Mouse (Mus musculus): ENCODE data around the gene Sec61a1. TPM values are rescaled to one million over a fixed set of nuclear protein-coding genes. Genes with fewer than 3 reads are reported as not detected.

The Sec61a1 gene
- polyA plus RNA-seq (2014; fragmentation: Nextera tagmentation; extraction: Ambion mirVana): 132 and 245 TPM in 2 replicates

- Histone ChIP-seq H3K36me3 (ENCODE audit: control insufficient read depth, insufficient read depth, low read length) (peaks cover 31% of the 10 kb centered on the region), H3K27me3 (ENCODE audit: control insufficient read depth, insufficient read depth, low read length) (no peaks in the 10 kb centered on the region), H3K4me3 (ENCODE audit: low read length) (peak within 1 kb of the TSS; percentile 97), H3K4me1 (ENCODE audit: control insufficient read depth, insufficient read depth, low read length) (peaks cover 16% of the 10 kb centered on the region), H3K9ac (ENCODE audit: low read depth, low read length) (peak within 1 kb of the TSS; percentile 98), H3K27ac (ENCODE audit: low read depth, low read length) (peak within 1 kb of the TSS; percentile 83), H3K4me2 (replicated peaks; ENCODE audit: low read depth, low read length) (peak within 1 kb of the TSS; percentile 90), H3K9me3 (ENCODE audit: control insufficient read depth, low read length) (no peaks in the 10 kb centered on the region)
- under 1% methylated on average over 80 of the region's 80 CpGs for WGBS
- peak; percentile 97 for ATAC-seq (ENCODE audit: low FRiP score, low TSS enrichment)
Observed at GRCm38 (mm10) chr6:88518404-88519263, at the start of gene Sec61a1. Gene Sec61a1 (minus strand): TSS chr6:88518905.

DNA sequence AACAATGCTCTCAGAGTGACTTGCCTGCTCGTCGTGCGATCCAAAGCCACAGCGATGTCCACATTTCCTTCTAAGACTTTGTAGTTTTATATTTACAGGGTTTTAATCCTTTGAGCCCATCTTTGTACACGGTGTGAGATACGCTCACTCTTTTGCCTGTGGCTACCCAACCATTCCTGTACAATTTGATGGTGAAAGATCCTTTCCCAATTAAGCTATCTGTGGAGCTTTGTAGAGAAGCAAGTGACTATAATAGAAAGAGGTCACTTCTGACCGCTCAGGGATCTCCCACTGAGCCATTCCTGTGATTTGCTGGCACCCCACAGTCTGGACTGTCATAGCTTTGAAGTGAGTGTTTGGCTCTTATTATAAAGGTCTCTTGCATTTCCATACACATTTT, 48.0 kb upstream of the Sec61a1 start:
- Histone ChIP-seq H3K4me2 (replicated peaks; ENCODE audit: low read depth, low read length) (peak overlapping the region; percentile 21), H3K9ac (ENCODE audit: low read depth, low read length) (no peak overlapping the region), H3K27ac (ENCODE audit: low read depth, low read length) (no peak overlapping the region), H3K4me1 (ENCODE audit: control insufficient read depth, insufficient read depth, low read length) (no peaks in the 10 kb centered on the region), H3K36me3 (ENCODE audit: control insufficient read depth, insufficient read depth, low read length) (no peaks in the 10 kb centered on the region), H3K9me3 (ENCODE audit: control insufficient read depth, low read length) (no peaks in the 10 kb centered on the region), H3K4me3 (ENCODE audit: low read length) (no peak overlapping the region), H3K27me3 (ENCODE audit: control insufficient read depth, insufficient read depth, low read length) (peaks cover 10% of the 10 kb centered on the region)
- ATAC-seq (ENCODE audit: low FRiP score, low TSS enrichment): no peak
- WGBS: 15% methylated on average over 7 of the region's 7 CpGs

DNA sequence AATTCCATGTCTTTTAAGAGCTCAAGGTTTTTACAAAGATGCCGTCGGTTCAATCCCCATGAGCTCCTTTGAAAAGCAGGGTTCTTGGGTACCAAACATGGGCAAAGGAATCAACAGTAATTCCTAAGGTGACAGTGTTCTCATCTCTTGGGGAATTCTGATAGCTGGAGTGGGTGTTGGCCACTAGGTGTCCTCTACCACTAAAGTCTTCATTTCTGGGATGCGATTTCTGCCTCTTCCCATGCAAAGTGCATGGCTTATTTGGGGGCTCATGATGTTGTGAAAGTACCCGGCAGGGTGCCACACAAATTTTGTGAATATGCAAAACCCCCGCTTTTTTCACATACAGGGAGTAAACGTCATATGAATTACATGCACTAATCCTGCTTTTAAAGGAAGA, 46.3 kb upstream of the Sec61a1 start:
- 34% methylated on average over 6 of the region's 6 CpGs for WGBS
- no peak overlapping the region for H3K4me3 ChIP-seq (ENCODE audit: low read length)
- no peak for ATAC-seq (ENCODE audit: low FRiP score, low TSS enrichment)
- H3K27me3 ChIP-seq (ENCODE audit: control insufficient read depth, insufficient read depth, low read length): peaks cover 10% of the 10 kb centered on the region
- no peak overlapping the region for H3K27ac ChIP-seq (ENCODE audit: low read depth, low read length)
- no peaks in the 10 kb centered on the region for H3K36me3 ChIP-seq (ENCODE audit: control insufficient read depth, insufficient read depth, low read length)
- H3K9me3 ChIP-seq (ENCODE audit: control insufficient read depth, low read length): no peaks in the 10 kb centered on the region
- H3K9ac ChIP-seq (ENCODE audit: low read depth, low read length): no peak overlapping the region
- no peaks in the 10 kb centered on the region for H3K4me1 ChIP-seq (ENCODE audit: control insufficient read depth, insufficient read depth, low read length)
- H3K4me2 ChIP-seq (replicated peaks; ENCODE audit: low read depth, low read length): no peak overlapping the region

- 93% methylated on average over 4 of the region's 4 CpGs for whole genome bisulfite sequencing
- H3K36me3 ChIP-seq (ENCODE audit: control insufficient read depth, insufficient read depth, low read length): no peaks in the 10 kb centered on the region
- no peak for ATAC-seq (ENCODE audit: low FRiP score, low TSS enrichment)
Observed at GRCm38 (mm10) chr6:88560156-88560555, 41.5 kb upstream of the Sec61a1 start.

GRCm38 (mm10) chr6:88559688-88560087, 41.0 kb upstream of the Sec61a1 start:
- Histone ChIP-seq H3K4me2 (replicated peaks; ENCODE audit: low read depth, low read length) (no peak overlapping the region), H3K4me1 (ENCODE audit: control insufficient read depth, insufficient read depth, low read length) (no peaks in the 10 kb centered on the region), H3K27ac (ENCODE audit: low read depth, low read length) (no peak overlapping the region), H3K36me3 (ENCODE audit: control insufficient read depth, insufficient read depth, low read length) (no peaks in the 10 kb centered on the region), H3K27me3 (ENCODE audit: control insufficient read depth, insufficient read depth, low read length) (no peaks in the 10 kb centered on the region), H3K9me3 (ENCODE audit: control insufficient read depth, low read length) (no peaks in the 10 kb centered on the region), H3K9ac (ENCODE audit: low read depth, low read length) (no peak overlapping the region), H3K4me3 (ENCODE audit: low read length) (no peak overlapping the region)
- 40% methylated on average over 5 of the region's 5 CpGs for WGBS
- no peak for ATAC-seq (ENCODE audit: low FRiP score, low TSS enrichment)

More at GRCm38 (mm10) chr6:88560156-88560555, 41.5 kb upstream of the Sec61a1 start:
- Histone ChIP-seq H3K27me3 (ENCODE audit: control insufficient read depth, insufficient read depth, low read length) (no peaks in the 10 kb centered on the region), H3K27ac (ENCODE audit: low read depth, low read length) (no peak overlapping the region), H3K4me2 (replicated peaks; ENCODE audit: low read depth, low read length) (no peak overlapping the region), H3K9ac (ENCODE audit: low read depth, low read length) (no peak overlapping the region), H3K4me1 (ENCODE audit: control insufficient read depth, insufficient read depth, low read length) (no peaks in the 10 kb centered on the region), H3K4me3 (ENCODE audit: low read length) (no peak overlapping the region), H3K9me3 (ENCODE audit: control insufficient read depth, low read length) (no peaks in the 10 kb centered on the region)

DNA sequence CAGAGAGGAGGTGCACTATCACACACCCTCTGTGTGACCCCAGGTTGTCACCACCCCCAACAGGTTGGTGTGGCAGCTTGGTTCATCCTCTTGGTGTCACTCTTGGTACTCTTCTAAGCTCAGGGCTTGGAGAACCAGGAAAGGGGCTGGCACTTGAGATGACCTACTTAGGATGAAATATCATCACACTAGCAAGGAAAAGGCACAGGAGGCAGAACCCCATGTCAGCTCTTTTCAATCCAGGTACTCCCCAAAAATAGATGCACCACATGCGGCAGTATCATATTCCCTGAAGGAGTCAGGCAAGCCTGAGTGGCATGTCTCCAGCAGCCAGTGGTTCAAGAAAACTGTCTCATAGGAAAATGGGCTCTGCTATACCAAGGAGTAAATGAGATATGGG, 39.4 kb upstream of the Sec61a1 start:
- no peaks in the 10 kb centered on the region for H3K4me1 ChIP-seq (ENCODE audit: control insufficient read depth, insufficient read depth, low read length)
- no peak overlapping the region for H3K27ac ChIP-seq (ENCODE audit: low read depth, low read length)
- no peak for ATAC-seq (ENCODE audit: low FRiP score, low TSS enrichment)
- H3K36me3 ChIP-seq (ENCODE audit: control insufficient read depth, insufficient read depth, low read length): no peaks in the 10 kb centered on the region
- H3K27me3 ChIP-seq (ENCODE audit: control insufficient read depth, insufficient read depth, low read length): no peaks in the 10 kb centered on the region
- H3K9ac ChIP-seq (ENCODE audit: low read depth, low read length): no peak overlapping the region
- H3K4me2 ChIP-seq (replicated peaks; ENCODE audit: low read depth, low read length): no peak overlapping the region
- H3K9me3 ChIP-seq (ENCODE audit: control insufficient read depth, low read length): no peaks in the 10 kb centered on the region
- no peak overlapping the region for H3K4me3 ChIP-seq (ENCODE audit: low read length)
- 74% methylated on average over 1 of the region's 1 CpGs for WGBS

- 19% methylated on average over 4 of the region's 4 CpGs for WGBS
- H3K27ac ChIP-seq (ENCODE audit: low read depth, low read length): no peak overlapping the region
- H3K4me1 ChIP-seq (ENCODE audit: control insufficient read depth, insufficient read depth, low read length): no peaks in the 10 kb centered on the region
- H3K36me3 ChIP-seq (ENCODE audit: control insufficient read depth, insufficient read depth, low read length): no peaks in the 10 kb centered on the region
- H3K9me3 ChIP-seq (ENCODE audit: control insufficient read depth, low read length): no peaks in the 10 kb centered on the region
- H3K27me3 ChIP-seq (ENCODE audit: control insufficient read depth, insufficient read depth, low read length): no peaks in the 10 kb centered on the region
- no peak overlapping the region for H3K9ac ChIP-seq (ENCODE audit: low read depth, low read length)
- no peak for ATAC-seq (ENCODE audit: low FRiP score, low TSS enrichment)
- H3K4me2 ChIP-seq (replicated peaks; ENCODE audit: low read depth, low read length): no peak overlapping the region
- no peak overlapping the region for H3K4me3 ChIP-seq (ENCODE audit: low read length)
Observed at GRCm38 (mm10) chr6:88557548-88557947, 38.8 kb upstream of the Sec61a1 start.

DNA sequence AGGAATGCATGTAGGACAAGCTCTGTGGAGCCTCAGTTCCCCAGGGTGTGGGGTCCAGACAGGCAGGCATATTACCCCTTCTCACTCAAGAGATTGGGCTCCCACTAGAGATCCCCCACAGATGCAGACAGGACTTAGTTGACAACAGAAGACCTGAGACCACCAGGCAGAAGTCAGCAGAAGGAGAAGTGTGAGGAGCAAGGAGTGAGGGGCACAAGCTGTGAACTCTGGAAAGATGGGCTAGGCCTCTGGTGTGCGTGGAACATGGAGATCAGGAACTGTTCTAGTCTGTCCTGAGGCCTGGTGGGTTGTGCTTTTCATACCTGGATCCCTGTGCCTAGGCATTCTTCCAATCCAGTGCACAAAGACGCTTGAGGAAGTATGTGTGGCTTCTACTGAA, 31.2 kb upstream of the Sec61a1 start:
- Histone ChIP-seq H3K4me2 (replicated peaks; ENCODE audit: low read depth, low read length) (no peak overlapping the region), H3K27ac (ENCODE audit: low read depth, low read length) (no peak overlapping the region), H3K9ac (ENCODE audit: low read depth, low read length) (no peak overlapping the region), H3K9me3 (ENCODE audit: control insufficient read depth, low read length) (no peaks in the 10 kb centered on the region), H3K36me3 (ENCODE audit: control insufficient read depth, insufficient read depth, low read length) (no peaks in the 10 kb centered on the region), H3K4me1 (ENCODE audit: control insufficient read depth, insufficient read depth, low read length) (no peaks in the 10 kb centered on the region), H3K4me3 (ENCODE audit: low read length) (no peak overlapping the region), H3K27me3 (ENCODE audit: control insufficient read depth, insufficient read depth, low read length) (peaks cover 15% of the 10 kb centered on the region)
- WGBS: 90% methylated on average over 2 of the region's 2 CpGs
- no peak for ATAC-seq (ENCODE audit: low FRiP score, low TSS enrichment)

- H3K4me2 ChIP-seq (replicated peaks; ENCODE audit: low read depth, low read length): no peak overlapping the region
- no peaks in the 10 kb centered on the region for H3K36me3 ChIP-seq (ENCODE audit: control insufficient read depth, insufficient read depth, low read length)
- no peaks in the 10 kb centered on the region for H3K9me3 ChIP-seq (ENCODE audit: control insufficient read depth, low read length)
- H3K4me1 ChIP-seq (ENCODE audit: control insufficient read depth, insufficient read depth, low read length): no peaks in the 10 kb centered on the region
- H3K9ac ChIP-seq (ENCODE audit: low read depth, low read length): no peak overlapping the region
- ATAC-seq (ENCODE audit: low FRiP score, low TSS enrichment): no peak
- peaks cover 15% of the 10 kb centered on the region for H3K27me3 ChIP-seq (ENCODE audit: control insufficient read depth, insufficient read depth, low read length)
- WGBS: 27% methylated on average over 4 of the region's 4 CpGs
- H3K27ac ChIP-seq (ENCODE audit: low read depth, low read length): no peak overlapping the region
- H3K4me3 ChIP-seq (ENCODE audit: low read length): no peak overlapping the region
Observed at GRCm38 (mm10) chr6:88549137-88549814, 30.6 kb upstream of the Sec61a1 start.
